Mouse (Mus musculus) small intestine, adult 2 months (tissue): ENCODE results near the gene Aatk. TPM values are rescaled to one million over a fixed set of nuclear protein-coding genes. Genes with fewer than 3 reads are reported as not detected.

Experiments used
- H3K27ac ChIP-seq: fragments of 200-500 bp; 2 replicates; pipeline ENCODE4 v1.5.1; 2012; ENCODE audit warnings: low read depth, low read length, control low read depth, inconsistent platforms; ENCODE audit not compliant: insufficient read depth
- H3K27me3 ChIP-seq: fragments of 200-500 bp; 2 replicates; pipeline ENCODE4 v1.6.1; 2012; ENCODE audit warnings: mild to moderate bottlenecking, moderate library complexity, low read length, inconsistent platforms; ENCODE audit not compliant: control insufficient read depth, insufficient read depth
- H3K36me3 ChIP-seq: fragments of 200-500 bp; 2 replicates; pipeline ENCODE4 v1.6.1; 2012; ENCODE audit warnings: mild to moderate bottlenecking, low read length, control low read depth, inconsistent platforms; ENCODE audit not compliant: control insufficient read depth, insufficient read depth
- H3K4me1 ChIP-seq: fragments of 200-500 bp; 2 replicates; pipeline ENCODE4 v1.6.1; 2012; ENCODE audit warnings: low read length, inconsistent platforms, mixed read lengths; ENCODE audit not compliant: control insufficient read depth, insufficient read depth, insufficient read length
- H3K4me3 ChIP-seq: fragments of 200-500 bp; 2 replicates; pipeline ENCODE4 v1.5.1; 2012; ENCODE audit warnings: low read depth, mild to moderate bottlenecking, control low read depth, inconsistent platforms, low read length, moderate library complexity
- CTCF ChIP-seq: fragments of 200-500 bp; IDR thresholded peaks from 2 replicates; pipeline ENCODE4 v1.5.1; 2012; ENCODE audit warnings: low read depth, mild to moderate bottlenecking, control low read depth, inconsistent platforms, low read length, moderate library complexity, mixed read lengths; ENCODE audit not compliant: insufficient replicate concordance, insufficient read length; ENCODE audit errors: extremely low read depth
- POLR2A ChIP-seq: fragments of 200-500 bp; IDR thresholded peaks from 2 replicates; pipeline ENCODE4 v1.6.1; 2012; ENCODE audit warnings: low read depth, mild to moderate bottlenecking, control low read depth, inconsistent platforms, low read length, moderate library complexity
- WGBS: fragments of 180-500 bp; shearing (Covaris S2); methylation state at CpG from one replicate; pipeline ENCODE4 v1.1.7; 2018; 5-methylcytosine and 5-hydroxymethylcytosine counted together
- polyA plus RNA-seq: library from polyadenylated mRNA; depleted of rRNA; stranded (reverse); fragments of >200 nt; gene quantifications from 2 replicates; pipeline ENCODE4 v1.2.3, GENCODE M21; 2012

The Aatk gene
- polyA plus RNA-seq, 1 experiment = 6.0 TPM

GRCm38 (mm10) chr11:120021367-120021766 lies 25.6 kb downstream of the Aatk start:
- TF ChIP-seq CTCF = no peak
- TF ChIP-seq POLR2A = no peak
- Histone ChIP-seq H3K27me3 (peaks cover 6% of the 10 kb centered on the region), H3K4me1 (no peaks in the 10 kb centered on the region), H3K36me3 (no peaks in the 10 kb centered on the region), H3K4me3 (no peak overlapping the region), H3K27ac (no peak overlapping the region)
- 89% methylated on average over 16 of the region's 16 CpGs for WGBS

GRCm38 (mm10) chr11:120019542-120020440 lies 27.2 kb downstream of the Aatk start:
- WGBS = 75% methylated on average over 23 of the region's 23 CpGs
- Histone ChIP-seq H3K27me3 (peaks cover 6% of the 10 kb centered on the region), H3K36me3 (no peaks in the 10 kb centered on the region), H3K27ac (no peak overlapping the region), H3K4me1 (0 out of 2 replicates have a peak, but pooled peaks cover under 1% of the 10 kb centered on the region), H3K4me3 (no peak overlapping the region)
- no peak for TF ChIP-seq CTCF
- no peak for TF ChIP-seq POLR2A

- no peak overlapping the region for H3K27ac ChIP-seq
- no peaks in the 10 kb centered on the region for H3K36me3 ChIP-seq
- H3K4me3 ChIP-seq = no peak overlapping the region
- WGBS = 86% methylated on average over 8 of the region's 8 CpGs
- H3K27me3 ChIP-seq = peaks cover 4% of the 10 kb centered on the region; the same call in 1 of the 2 replicates
- TF ChIP-seq CTCF = no peak
- TF ChIP-seq POLR2A = no peak
- H3K4me1 ChIP-seq = peaks cover 8% of the 10 kb centered on the region
Observed at GRCm38 (mm10) chr11:120017011-120017410, 30.0 kb downstream of the Aatk start.

GRCm38 (mm10) chr11:120014758-120015157 lies 32.2 kb downstream of the Aatk start:
- Histone ChIP-seq H3K4me1 (peaks cover 8% of the 10 kb centered on the region), H3K4me3 (no peak overlapping the region), H3K27me3 (peaks cover 4% of the 10 kb centered on the region; the same call in 1 of the 2 replicates), H3K36me3 (no peaks in the 10 kb centered on the region), H3K27ac (no peak overlapping the region)
- no peak for TF ChIP-seq CTCF
- WGBS = 92% methylated on average over 4 of the region's 4 CpGs

GRCm38 (mm10) chr11:120013174-120013711 lies 33.7 kb downstream of the Aatk start:
- H3K36me3 ChIP-seq = no peaks in the 10 kb centered on the region
- H3K27ac ChIP-seq = no peak overlapping the region
- 11% methylated on average over 21 of the region's 21 CpGs for WGBS
- H3K27me3 ChIP-seq = peaks cover 4% of the 10 kb centered on the region; the same call in 1 of the 2 replicates
- peaks cover 8% of the 10 kb centered on the region for H3K4me1 ChIP-seq
- TF ChIP-seq POLR2A (no peak), CTCF (peak; percentile 72; the same call in 1 of the 2 replicates)
- peak overlapping the region; percentile 54 for H3K4me3 ChIP-seq

- H3K4me1 ChIP-seq = peaks cover 8% of the 10 kb centered on the region
- no peak overlapping the region for H3K27ac ChIP-seq
- H3K27me3 ChIP-seq = peaks cover 4% of the 10 kb centered on the region; the same call in 1 of the 2 replicates
- H3K36me3 ChIP-seq = no peaks in the 10 kb centered on the region
- 77% methylated on average over 13 of the region's 13 CpGs for WGBS
- TF ChIP-seq POLR2A (no peak), CTCF (no peak)
- H3K4me3 ChIP-seq = 0 out of 2 replicates have a peak overlapping the region, but pooled peaks have one; percentile 2
Observed at GRCm38 (mm10) chr11:120012702-120013101, 34.3 kb downstream of the Aatk start.
